In genomic region chr3:9189366-9190287, GRCm38 (mm10) we compare ENCODE assay signal across 9 mouse cellular contexts.
DNase-seq lines count a peak whose midpoint lies in the region; ATAC-seq lines count a peak whose summit lies in the region.
"Had no signal": no experiment of that assay in that cellular context is flagged by ENCODE, and none has a peak within 500 bp of the region (broad histone marks: within the 10 kb centered on the region; RNA-seq: fewer than 3 reads in every experiment).

No protein-coding gene starts in this region.

- H3K27ac ChIP-seq in stomach, embryonic 14.5 days (ENCODE audit: low read length): no peak overlapping the region
- H3K27ac ChIP-seq in hindbrain, embryonic 14.5 days: no peak overlapping the region

- peaks cover 4% of the 10 kb centered on the region; the same call in 1 of the 2 replicates for H3K4me1 ChIP-seq in stomach, embryonic 14.5 days (ENCODE audit: control insufficient read depth, insufficient read depth, low read length)
- no peaks in the 10 kb centered on the region for H3K4me1 ChIP-seq in hindbrain, embryonic 14.5 days (replicated peaks; ENCODE audit: control insufficient read depth, insufficient read depth, low read length)
- H3K4me1 ChIP-seq: megakaryocyte, embryonic 14.5 days had no signal

- H3K27me3 ChIP-seq in stomach, embryonic 14.5 days (ENCODE audit: control insufficient read depth, insufficient read depth, low read length): no peaks in the 10 kb centered on the region
- H3K27me3 ChIP-seq in hindbrain, embryonic 14.5 days (ENCODE audit: control insufficient read depth, insufficient read depth, low read length): no peaks in the 10 kb centered on the region

- H3K4me3 ChIP-seq in stomach, embryonic 14.5 days (ENCODE audit: low read depth, low read length): no peak overlapping the region
- no peak overlapping the region for H3K4me3 ChIP-seq in hindbrain, embryonic 14.5 days (replicated peaks; ENCODE audit: low read length)
- H3K4me3 ChIP-seq: megakaryocyte, embryonic 14.5 days had no signal

- no peak overlapping the region for H3K9ac ChIP-seq in stomach, embryonic 14.5 days (replicated peaks; ENCODE audit: low read depth, low read length)
- no peak overlapping the region for H3K9ac ChIP-seq in hindbrain, embryonic 14.5 days

- no peaks in the 10 kb centered on the region for H3K9me3 ChIP-seq in stomach, embryonic 14.5 days (ENCODE audit: control insufficient read depth, low read depth, low read length)
- H3K9me3 ChIP-seq in hindbrain, embryonic 14.5 days (ENCODE audit: control insufficient read depth, low read length): no peaks in the 10 kb centered on the region
- H3K9me3 ChIP-seq: megakaryocyte, embryonic 14.5 days had no signal

- no peaks in the 10 kb centered on the region for H3K36me3 ChIP-seq in stomach, embryonic 14.5 days (ENCODE audit: control insufficient read depth, insufficient read depth, low read length)
- H3K36me3 ChIP-seq in hindbrain, embryonic 14.5 days (replicated peaks; ENCODE audit: control insufficient read depth, insufficient read depth): no peaks in the 10 kb centered on the region

- no peak overlapping the region for H3K4me2 ChIP-seq in stomach, embryonic 14.5 days (replicated peaks; ENCODE audit: low read depth, low read length)
- H3K4me2 ChIP-seq in hindbrain, embryonic 14.5 days (replicated peaks): no peak overlapping the region

- ATAC-seq in stomach, embryonic 14.5 days (ENCODE audit: insufficient number of reproducible peaks, insufficient read depth, low FRiP score, low read depth): peak; percentile 33; the same call in 1 of the 2 replicates
- ATAC-seq in hindbrain, embryonic 14.5 days (ENCODE audit: low FRiP score): no peak

- 68% methylated on average over 15 of the region's 15 CpGs for WGBS in stomach, embryonic 14.5 days
- WGBS in hindbrain, embryonic 14.5 days: 82% methylated on average over 15 of the region's 15 CpGs

- DNase-seq in kidney, adult 11 months: peak; percentile 12
- DNase-seq in kidney, adult 9 months: no peak
- peak; percentile 74 for DNase-seq in adrenal gland, postnatal 10 days
- peak; percentile 19 for DNase-seq in gastrocnemius, postnatal 25 days
- peak; percentile 13 to 60 for DNase-seq in left cerebral cortex, adult 9 months (ENCODE audit: low spot score in 2 of 2)
- no peak for DNase-seq in thymus, postnatal 25 days
- DNase-seq in hindbrain, embryonic 14.5 days (ENCODE audit: low spot score): no peak

Comparison
In these comparisons a context has a peak if more than half of its experiments do, and no peak if none do; other contexts are left out.
1. DNase-seq: peak in kidney, adult 11 months (single experiment), adrenal gland, postnatal 10 days (single experiment), gastrocnemius, postnatal 25 days (single experiment) and left cerebral cortex, adult 9 months (2 of 2); none in kidney, adult 9 months (single experiment), thymus, postnatal 25 days (single experiment) and hindbrain, embryonic 14.5 days (single experiment).